Mouse (Mus musculus): ENCODE results near the gene Ets1. TPM values are rescaled to one million over a fixed set of nuclear protein-coding genes. Genes with fewer than 3 reads are reported as not detected.

Gene Ets1
- polyA plus RNA-seq, 1 experiment, result 6.8 TPM

GRCm38 (mm10) chr9:32677646-32678045 is 41.6 kb downstream of the Ets1 start:
- no peak overlapping the region for H3K4me3 ChIP-seq (replicated peaks; ENCODE audit: insufficient read depth, low read depth, low read length)
- H3K27ac ChIP-seq (ENCODE audit: insufficient read depth, low read length), result no peak overlapping the region
- no peaks in the 10 kb centered on the region; the same call in 1 of the 2 replicates for H3K27me3 ChIP-seq (ENCODE audit: control insufficient read depth, insufficient read depth, low read length)
- TF ChIP-seq POLR2A (IDR thresholded peaks at IDR 0.05; ENCODE audit: borderline replicate concordance, insufficient read depth, low read length) (no peak), CTCF (IDR thresholded peaks at IDR 0.05; ENCODE audit: borderline replicate concordance, insufficient read depth, low read depth, low read length) (no peak)
- 86% methylated on average over 6 of the region's 6 CpGs for WGBS
- no peak for DNase-seq
- H3K4me1 ChIP-seq (ENCODE audit: control insufficient read depth, insufficient read depth, low read length), result no peaks in the 10 kb centered on the region

GRCm38 (mm10) chr9:32678120-32678757 is 42.2 kb downstream of the Ets1 start:
- H3K27ac ChIP-seq (ENCODE audit: insufficient read depth, low read length), result no peak overlapping the region
- H3K4me3 ChIP-seq (replicated peaks; ENCODE audit: insufficient read depth, low read depth, low read length), result no peak overlapping the region
- no peak for TF ChIP-seq POLR2A (IDR thresholded peaks at IDR 0.05; ENCODE audit: borderline replicate concordance, insufficient read depth, low read length)
- no peak for TF ChIP-seq CTCF (IDR thresholded peaks at IDR 0.05; ENCODE audit: borderline replicate concordance, insufficient read depth, low read depth, low read length)
- DNase-seq, result no peak
- 73% methylated on average over 4 of the region's 4 CpGs for WGBS
- no peaks in the 10 kb centered on the region; the same call in 1 of the 2 replicates for H3K27me3 ChIP-seq (ENCODE audit: control insufficient read depth, insufficient read depth, low read length)
- no peaks in the 10 kb centered on the region for H3K4me1 ChIP-seq (ENCODE audit: control insufficient read depth, insufficient read depth, low read length)

- no peak for TF ChIP-seq POLR2A (IDR thresholded peaks at IDR 0.05; ENCODE audit: borderline replicate concordance, insufficient read depth, low read length)
- TF ChIP-seq CTCF (IDR thresholded peaks at IDR 0.05; ENCODE audit: borderline replicate concordance, insufficient read depth, low read depth, low read length), result no peak
- Histone ChIP-seq H3K27ac (ENCODE audit: insufficient read depth, low read length) (no peak overlapping the region), H3K4me1 (ENCODE audit: control insufficient read depth, insufficient read depth, low read length) (no peaks in the 10 kb centered on the region), H3K4me3 (replicated peaks; ENCODE audit: insufficient read depth, low read depth, low read length) (no peak overlapping the region), H3K27me3 (ENCODE audit: control insufficient read depth, insufficient read depth, low read length) (no peaks in the 10 kb centered on the region; the same call in 1 of the 2 replicates)
- WGBS, result 83% methylated on average over 6 of the region's 6 CpGs
- DNase-seq, result no peak
These were observed 43.5 kb downstream of the Ets1 start for GRCm38 (mm10) chr9:32679531-32679930.

GRCm38 (mm10) chr9:32680201-32680600 is 44.2 kb downstream of the Ets1 start:
- Histone ChIP-seq H3K4me1 (ENCODE audit: control insufficient read depth, insufficient read depth, low read length) (no peaks in the 10 kb centered on the region), H3K27me3 (ENCODE audit: control insufficient read depth, insufficient read depth, low read length) (no peaks in the 10 kb centered on the region; the same call in 1 of the 2 replicates), H3K27ac (ENCODE audit: insufficient read depth, low read length) (no peak overlapping the region), H3K4me3 (replicated peaks; ENCODE audit: insufficient read depth, low read depth, low read length) (no peak overlapping the region)
- no peak for DNase-seq
- WGBS, result 94% methylated on average over 2 of the region's 2 CpGs
- TF ChIP-seq CTCF (IDR thresholded peaks at IDR 0.05; ENCODE audit: borderline replicate concordance, insufficient read depth, low read depth, low read length), result no peak
- no peak for TF ChIP-seq POLR2A (IDR thresholded peaks at IDR 0.05; ENCODE audit: borderline replicate concordance, insufficient read depth, low read length)

- DNase-seq, result no peak
- H3K27me3 ChIP-seq (ENCODE audit: control insufficient read depth, insufficient read depth, low read length), result peaks cover 1% of the 10 kb centered on the region; the same call in 1 of the 2 replicates
- H3K4me1 ChIP-seq (ENCODE audit: control insufficient read depth, insufficient read depth, low read length), result no peaks in the 10 kb centered on the region
- WGBS, result 19% methylated on average over 8 of the region's 8 CpGs
- H3K27ac ChIP-seq (ENCODE audit: insufficient read depth, low read length), result no peak overlapping the region
- H3K4me3 ChIP-seq (replicated peaks; ENCODE audit: insufficient read depth, low read depth, low read length), result no peak overlapping the region
- TF ChIP-seq CTCF (IDR thresholded peaks at IDR 0.05; ENCODE audit: borderline replicate concordance, insufficient read depth, low read depth, low read length) (no peak), POLR2A (IDR thresholded peaks at IDR 0.05; ENCODE audit: borderline replicate concordance, insufficient read depth, low read length) (no peak)
These were observed 50.0 kb downstream of the Ets1 start for GRCm38 (mm10) chr9:32685793-32686558.

GRCm38 (mm10) chr9:32688351-32688750 is 52.3 kb downstream of the Ets1 start:
- WGBS, result 57% methylated on average over 2 of the region's 2 CpGs
- peaks cover 1% of the 10 kb centered on the region; the same call in 1 of the 2 replicates for H3K27me3 ChIP-seq (ENCODE audit: control insufficient read depth, insufficient read depth, low read length)

GRCm38 (mm10) chr9:32691151-32691925 is 55.3 kb downstream of the Ets1 start:
- Histone ChIP-seq H3K4me3 (replicated peaks; ENCODE audit: insufficient read depth, low read depth, low read length) (no peak overlapping the region), H3K27ac (ENCODE audit: insufficient read depth, low read length) (no peak overlapping the region), H3K4me1 (ENCODE audit: control insufficient read depth, insufficient read depth, low read length) (no peaks in the 10 kb centered on the region), H3K27me3 (ENCODE audit: control insufficient read depth, insufficient read depth, low read length) (peaks cover 1% of the 10 kb centered on the region; the same call in 1 of the 2 replicates)
- WGBS, result 15% methylated on average over 12 of the region's 12 CpGs
- no peak for TF ChIP-seq POLR2A (IDR thresholded peaks at IDR 0.05; ENCODE audit: borderline replicate concordance, insufficient read depth, low read length)
- TF ChIP-seq CTCF (IDR thresholded peaks at IDR 0.05; ENCODE audit: borderline replicate concordance, insufficient read depth, low read depth, low read length), result no peak
- DNase-seq, result no peak

More at GRCm38 (mm10) chr9:32688351-32688750, 52.3 kb downstream of the Ets1 start:
- no peak overlapping the region for H3K27ac ChIP-seq (ENCODE audit: insufficient read depth, low read length)
- TF ChIP-seq POLR2A (IDR thresholded peaks at IDR 0.05; ENCODE audit: borderline replicate concordance, insufficient read depth, low read length) (no peak), CTCF (IDR thresholded peaks at IDR 0.05; ENCODE audit: borderline replicate concordance, insufficient read depth, low read depth, low read length) (no peak)
- DNase-seq, result no peak
- no peaks in the 10 kb centered on the region for H3K4me1 ChIP-seq (ENCODE audit: control insufficient read depth, insufficient read depth, low read length)
- no peak overlapping the region for H3K4me3 ChIP-seq (replicated peaks; ENCODE audit: insufficient read depth, low read depth, low read length)

Data from cerebellum, adult 2 months (tissue).